Mouse (Mus musculus) MEL (cell line): ENCODE results near the gene Ctnnd2. TPM values are rescaled to one million over a fixed set of nuclear protein-coding genes. Genes with fewer than 3 reads are reported as not detected.

ENCODE experiments used
- DNase-seq: peaks from one replicate; pipeline ENCODE4 v3.0.0; 2011; ENCODE audit warnings: low read depth, low spot score
- H3K27ac ChIP-seq: 2 replicates; pipeline ENCODE4 v1.5.1; 2012; ENCODE audit warnings: low read depth, mild to moderate bottlenecking, control low read depth, low read length, moderate library complexity; ENCODE audit not compliant: control insufficient read depth
- H3K27me3 ChIP-seq, 2 experiments: fragments of 150-350 bp in 1 of 2; sonication (generic) in 1 of 2; 2 replicates each; pipeline ENCODE4 v1.6.1; 2012; ENCODE audit warnings: low read length in 2 of 2, mild to moderate bottlenecking in 2 of 2, improper control_type of control experiment in 1 of 2, moderate library complexity in 1 of 2; ENCODE audit not compliant: insufficient read depth in 2 of 2, control insufficient read depth in 1 of 2
- H3K36me3 ChIP-seq, 2 experiments: 2 replicates each; pipeline ENCODE4 v1.6.1; 2012 to 2014; ENCODE audit warnings: low read length in 2 of 2, improper control_type of control experiment in 1 of 2, inconsistent platforms in 1 of 2, mild to moderate bottlenecking in 1 of 2; ENCODE audit not compliant: insufficient read depth in 2 of 2, control insufficient read depth in 1 of 2
- H3K4me1 ChIP-seq, 2 experiments: fragments of 150-350 bp in 1 of 2; sonication (generic) in 1 of 2; 2 replicates each; pipeline ENCODE4 v1.6.1; 2012; ENCODE audit warnings: low read length in 2 of 2, improper control_type of control experiment in 1 of 2, mild to moderate bottlenecking in 1 of 2; ENCODE audit not compliant: insufficient read depth in 2 of 2, control insufficient read depth in 1 of 2
- H3K4me3 ChIP-seq, 2 experiments: fragments of 150-350 bp in 1 of 2; sonication (generic) in 1 of 2; 2 replicates each; pipeline ENCODE4 v1.5.1; 2012; ENCODE audit warnings: low read depth in 2 of 2, low read length in 2 of 2, mild to moderate bottlenecking in 2 of 2, moderate library complexity in 2 of 2, control low read depth in 1 of 2, improper control_type of control experiment in 1 of 2; ENCODE audit not compliant: control insufficient read depth in 1 of 2, insufficient read depth in 1 of 2
- H3K79me2 ChIP-seq: 2 replicates; pipeline ENCODE4 v1.6.1; 2012; ENCODE audit warnings: mild to moderate bottlenecking, low read length, moderate library complexity; ENCODE audit not compliant: control insufficient read depth, poor library complexity, insufficient read depth
- H3K9ac ChIP-seq: 2 replicates; pipeline ENCODE4 v1.6.1; 2012; ENCODE audit warnings: low read depth, mild to moderate bottlenecking, control low read depth, low read length, moderate library complexity; ENCODE audit not compliant: control insufficient read depth, poor library complexity, severe bottlenecking
- H3K9me3 ChIP-seq: fragments of 150-350 bp; sonication (generic); replicated peaks from 2 replicates; pipeline ENCODE4 v1.6.1; 2012; ENCODE audit warnings: mild to moderate bottlenecking, low read length, improper control_type of control experiment, moderate library complexity; ENCODE audit not compliant: insufficient read depth
- CHD1 ChIP-seq: IDR thresholded peaks from 2 replicates; pipeline ENCODE4 v1.6.1; 2012; ENCODE audit warnings: low read depth, mild to moderate bottlenecking, inconsistent platforms, low read length, improper control_type of control experiment
- CTCF ChIP-seq, 3 experiments: IDR thresholded peaks in 2 of 3; conservative IDR thresholded peaks in 1 of 3; 2 replicates each; pipeline ENCODE4 v1.5.1; 2011 to 2012; ENCODE audit warnings: low read length in 3 of 3, low read depth in 2 of 3, mild to moderate bottlenecking in 2 of 3, improper control_type of control experiment in 1 of 3, inconsistent platforms in 1 of 3, mixed read lengths in 1 of 3, moderate library complexity in 1 of 3; ENCODE audit not compliant: control insufficient read depth in 1 of 3, insufficient read depth in 1 of 3, poor library complexity in 1 of 3, severe bottlenecking in 1 of 3
- ETS1 ChIP-seq: IDR thresholded peaks from 2 replicates; pipeline ENCODE4 v1.6.1; 2012; ENCODE audit warnings: low read depth, mild to moderate bottlenecking, inconsistent platforms, low read length, improper control_type of control experiment, moderate library complexity
- GATA1 ChIP-seq: IDR thresholded peaks from 2 replicates; pipeline ENCODE4 v1.6.1; 2011; ENCODE audit warnings: low read depth, low read length, improper control_type of control experiment
- HCFC1 ChIP-seq: IDR thresholded peaks from 2 replicates; pipeline ENCODE4 v1.6.1; 2012; ENCODE audit warnings: low read depth, mild to moderate bottlenecking, inconsistent platforms, low read length, improper control_type of control experiment, moderate library complexity
- MAX ChIP-seq: IDR thresholded peaks from 2 replicates; pipeline ENCODE4 v1.6.1; 2011; ENCODE audit warnings: low read length, improper control_type of control experiment
- MAZ ChIP-seq: IDR thresholded peaks from 2 replicates; pipeline ENCODE4 v1.6.1; 2012; ENCODE audit warnings: low read depth, mild to moderate bottlenecking, inconsistent platforms, low read length, improper control_type of control experiment
- MEF2A ChIP-seq: IDR thresholded peaks from 2 replicates; pipeline ENCODE4 v1.6.1; 2014; ENCODE audit warnings: low read depth, mild to moderate bottlenecking, inconsistent platforms, low read length, improper control_type of control experiment; ENCODE audit not compliant: poor library complexity, insufficient replicate concordance, severe bottlenecking; ENCODE audit errors: extremely low read depth
- MXI1 ChIP-seq: IDR thresholded peaks from 2 replicates; pipeline ENCODE4 v1.6.1; 2011; ENCODE audit warnings: mild to moderate bottlenecking, low read depth, low read length, improper control_type of control experiment
- MYB ChIP-seq: IDR thresholded peaks from 2 replicates; pipeline ENCODE4 v1.6.1; 2011; ENCODE audit warnings: mild to moderate bottlenecking, low read depth, low read length, improper control_type of control experiment
- MYC ChIP-seq: IDR thresholded peaks from 2 replicates; pipeline ENCODE4 v1.6.1; 2011; ENCODE audit warnings: low read depth, mild to moderate bottlenecking, low read length, improper control_type of control experiment, moderate library complexity
- NELFE ChIP-seq: IDR thresholded peaks from 2 replicates; pipeline ENCODE4 v1.6.1; 2011; ENCODE audit warnings: low read depth, low read length, improper control_type of control experiment
- NRF1 ChIP-seq: IDR thresholded peaks from 2 replicates; pipeline ENCODE4 v1.6.1; 2014; ENCODE audit warnings: low read depth, mild to moderate bottlenecking, inconsistent platforms, low read length, improper control_type of control experiment, moderate library complexity; ENCODE audit not compliant: poor library complexity, insufficient read depth, severe bottlenecking
- POLR2A ChIP-seq, 2 experiments: IDR thresholded peaks; 2 replicates each; pipeline ENCODE4 v1.6.1; 2011 to 2012; ENCODE audit warnings: low read length in 2 of 2, mild to moderate bottlenecking in 2 of 2, control low read depth in 1 of 2, improper control_type of control experiment in 1 of 2, low read depth in 1 of 2, moderate library complexity in 1 of 2; ENCODE audit not compliant: control insufficient read depth in 1 of 2, insufficient read depth in 1 of 2, poor library complexity in 1 of 2
- POLR2AphosphoS5 ChIP-seq: IDR thresholded peaks from 2 replicates; pipeline ENCODE4 v1.6.1; 2012; ENCODE audit warnings: low read depth, borderline replicate concordance, mild to moderate bottlenecking, inconsistent platforms, low read length, moderate library complexity, mixed read lengths
- SMC3 ChIP-seq: IDR thresholded peaks from 2 replicates; pipeline ENCODE4 v1.6.1; 2011; ENCODE audit warnings: low read depth, low read length, improper control_type of control experiment
- TAL1 ChIP-seq: IDR thresholded peaks from 2 replicates; pipeline ENCODE4 v1.6.1; 2012; ENCODE audit warnings: mild to moderate bottlenecking, inconsistent platforms, low read length, moderate library complexity, mixed read lengths
- TBP ChIP-seq: IDR thresholded peaks from 2 replicates; pipeline ENCODE4 v1.8.0; 2011; ENCODE audit warnings: low read depth, low read length, improper control_type of control experiment
- UBTF ChIP-seq: IDR thresholded peaks from 2 replicates; pipeline ENCODE4 v1.6.1; 2012; ENCODE audit warnings: low read depth, mild to moderate bottlenecking, inconsistent platforms, low read length, improper control_type of control experiment, moderate library complexity, borderline replicate concordance; ENCODE audit not compliant: insufficient read depth
- USF1 ChIP-seq: IDR thresholded peaks from 2 replicates; pipeline ENCODE4 v1.6.1; 2014; ENCODE audit warnings: low read depth, mild to moderate bottlenecking, inconsistent platforms, low read length, improper control_type of control experiment, moderate library complexity
- USF2 ChIP-seq, 2 experiments: IDR thresholded peaks; 2 replicates each; pipeline ENCODE4 v1.6.1; 2011 to 2012; ENCODE audit warnings: improper control_type of control experiment in 2 of 2, low read length in 2 of 2, borderline replicate concordance in 1 of 2, inconsistent platforms in 1 of 2, low read depth in 1 of 2, mild to moderate bottlenecking in 1 of 2; ENCODE audit not compliant: insufficient read depth in 1 of 2
- ZC3H11A ChIP-seq: IDR thresholded peaks from 2 replicates; pipeline ENCODE4 v1.6.1; 2012; ENCODE audit warnings: low read depth, mild to moderate bottlenecking, inconsistent platforms, low read length, improper control_type of control experiment
- ZKSCAN1 ChIP-seq: IDR thresholded peaks from 2 replicates; pipeline ENCODE4 v1.6.1; 2012; ENCODE audit warnings: low read depth, mild to moderate bottlenecking, inconsistent platforms, low read length, improper control_type of control experiment, moderate library complexity
- ZNF384 ChIP-seq: IDR thresholded peaks from 2 replicates; pipeline ENCODE4 v1.6.1; 2012; ENCODE audit warnings: low read depth, mild to moderate bottlenecking, inconsistent platforms, low read length, improper control_type of control experiment
- polyA plus RNA-seq, 2 experiments: library from polyadenylated mRNA; stranded (reverse) in 1 of 2; unstranded in 1 of 2; fragments of >175 nt in 1 of 2; fragments of >200 nt in 1 of 2; gene quantifications; 2 replicates each; pipeline versions ENCODE4 v1.2.1 to v1.2.4; 2012; ENCODE audit warnings: low replicate concordance in 2 of 2, low read depth in 1 of 2; ENCODE audit not compliant: insufficient read length in 2 of 2, insufficient read depth in 1 of 2, missing spikeins in 1 of 2
- total RNA-seq: library from RNA; depleted of rRNA; stranded (reverse); fragments of 300-350 nt; gene quantifications from 2 replicates; pipeline ENCODE4 v1.2.3, GENCODE M21; 2012

Gene Ctnnd2
- total and polyA plus RNA-seq, 3 experiments: 0.03 TPM; not detected in 2

GRCm38 (mm10) chr15:30667819-30668587 is 495.6 kb downstream of the Ctnnd2 start:
- H3K9me3 ChIP-seq: no peaks in the 10 kb centered on the region; the same call in 1 of the 2 replicates
- H3K79me2 ChIP-seq: no peaks in the 10 kb centered on the region
- no peaks in the 10 kb centered on the region for H3K36me3 ChIP-seq
- no peak overlapping the region for H3K27ac ChIP-seq
- H3K4me1 ChIP-seq: no peaks in the 10 kb centered on the region
- H3K4me3 ChIP-seq: no peak overlapping the region
- DNase-seq: no peak
- H3K9ac ChIP-seq: no peak overlapping the region
- TF ChIP-seq HCFC1 (no peak), POLR2AphosphoS5 (no peak), ZC3H11A (no peak), GATA1 (no peak), ETS1 (no peak), CHD1 (no peak), MEF2A (no peak), MYC (no peak), SMC3 (no peak), TAL1 (no peak), CTCF (IDR thresholded peaks at IDR 0.05 in 2 of 3, conservative IDR thresholded peaks at IDR 0.05 in 1 of 3; ENCODE audit: control insufficient read depth in 1 of 3, insufficient read depth in 1 of 3, low read depth in 2 of 3, low read length in 3 of 3, poor library complexity in 1 of 3, severe bottlenecking in 1 of 3) (no peak), POLR2A (IDR thresholded peaks at IDR 0.05; ENCODE audit: control insufficient read depth in 1 of 2, insufficient read depth in 1 of 2, low read depth in 1 of 2, low read length in 2 of 2, poor library complexity in 1 of 2) (no peak), TBP (no peak), USF2 (IDR thresholded peaks at IDR 0.05; ENCODE audit: borderline replicate concordance in 1 of 2, insufficient read depth in 1 of 2, low read depth in 1 of 2, low read length in 2 of 2) (no peak), MXI1 (no peak), UBTF (no peak), ZKSCAN1 (no peak), NELFE (no peak), USF1 (no peak)
- no peaks in the 10 kb centered on the region for H3K27me3 ChIP-seq

GRCm38 (mm10) chr15:30681939-30682338 is 509.5 kb downstream of the Ctnnd2 start:
- Histone ChIP-seq H3K9me3 (no peaks in the 10 kb centered on the region), H3K36me3 (no peaks in the 10 kb centered on the region), H3K27ac (no peak overlapping the region), H3K79me2 (no peaks in the 10 kb centered on the region), H3K9ac (no peak overlapping the region), H3K27me3 (no peaks in the 10 kb centered on the region), H3K4me1 (no peaks in the 10 kb centered on the region), H3K4me3 (no peak overlapping the region)
- TF ChIP-seq CHD1 (no peak), MAX (no peak), ZNF384 (no peak), POLR2A (IDR thresholded peaks at IDR 0.05; ENCODE audit: control insufficient read depth in 1 of 2, insufficient read depth in 1 of 2, low read depth in 1 of 2, low read length in 2 of 2, poor library complexity in 1 of 2) (no peak), NRF1 (no peak), TAL1 (no peak), ZC3H11A (no peak), MAZ (no peak), MYB (no peak)
- no peak for DNase-seq
